Mouse (Mus musculus) left cerebral cortex, postnatal 10 days (tissue): ENCODE measurements around the gene Sema5a. TPM values are rescaled to one million over a fixed set of nuclear protein-coding genes. Genes with fewer than 3 reads are reported as not detected.

Experiments used
- DNase-seq, 2 experiments: peaks; one replicate each; pipeline ENCODE4 v3.0.0; 2021 to 2022; ENCODE audit warnings: low spot score in 2 of 2, mixed read lengths in 1 of 2; ENCODE audit errors: extremely low spot score in 1 of 2
- intact Hi-C: fragments of 180-260 bp; cut with DNase I; formaldehyde crosslinking; loops from one replicate; pipeline ENCODE4 v1.15.1; 2025
- total RNA-seq, 2 experiments: library from RNA; stranded (reverse); gene quantifications; 2 replicates each; pipeline ENCODE4 v1.2.3; 2021

Sema5a gene
- total RNA-seq, 2 experiments from 2014 or later, result 31.1 to 31.4 TPM

GRCm38 (mm10) chr15:32562600-32562999 is 318.0 kb downstream of the Sema5a start:
- intact Hi-C loops, result no loop called here
- no peak for DNase-seq

DNA sequence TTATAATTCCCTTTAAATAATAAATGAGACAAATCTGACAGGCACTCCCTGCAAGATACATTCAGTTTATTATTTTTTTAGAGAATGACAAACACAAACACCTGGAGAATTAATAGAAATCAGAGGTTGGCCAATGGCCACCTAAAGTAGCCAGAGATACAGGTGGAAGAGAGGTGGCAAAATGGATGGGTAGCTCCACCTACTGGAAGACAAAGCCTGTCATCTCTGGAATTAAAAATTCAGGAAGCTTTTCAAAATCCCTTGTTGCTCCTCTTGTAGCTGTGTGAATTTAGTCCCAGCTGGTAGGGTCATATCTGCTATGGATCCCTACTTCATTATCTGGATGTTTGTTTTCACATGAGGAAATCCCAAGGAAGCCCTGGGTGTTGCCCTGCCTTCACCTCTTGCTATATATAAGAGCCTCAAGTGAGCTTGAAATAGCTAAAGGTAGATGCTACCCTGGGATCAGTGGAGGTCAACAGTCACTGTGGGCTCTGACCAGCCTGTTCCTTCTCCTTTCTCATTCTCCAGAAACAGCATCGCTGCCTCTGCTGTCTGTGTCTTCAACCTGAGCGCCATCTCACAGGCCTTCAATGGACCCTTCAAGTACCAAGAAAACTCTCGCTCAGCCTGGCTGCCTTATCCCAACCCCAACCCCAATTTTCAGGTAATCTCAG is 323.7 kb downstream of the Sema5a start:
- intact Hi-C loops, result loop anchor here (5.0 kb wide), 1 partner anchor 321 kb away; no protein-coding TSS in a partner anchor
- DNase-seq, result no peak

DNA sequence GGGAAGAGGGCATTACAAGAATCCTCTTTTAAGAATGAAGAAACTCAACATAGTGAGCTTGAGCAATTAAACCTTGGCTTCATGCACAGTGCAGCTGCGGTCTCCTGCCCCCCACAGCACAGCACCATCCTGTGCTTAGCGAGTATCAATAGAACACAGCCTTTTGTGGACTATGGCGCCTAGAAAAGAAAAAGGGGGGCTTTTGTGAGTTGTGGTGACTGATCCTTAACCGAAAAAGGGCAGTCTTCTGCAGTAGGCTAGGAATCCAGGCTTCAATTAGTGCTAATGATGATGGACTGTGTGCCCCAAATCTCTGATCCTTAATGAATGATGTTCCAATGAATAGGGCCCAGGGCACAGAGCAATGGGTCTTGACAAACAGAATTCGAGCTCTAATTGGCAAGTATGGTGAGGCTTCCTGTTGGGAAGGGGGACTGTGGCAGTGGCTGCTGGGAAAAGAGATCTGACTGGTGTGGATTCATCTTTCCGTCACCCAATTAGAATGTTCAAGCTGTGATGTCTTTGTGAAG is 324.3 kb downstream of the Sema5a start:
- no peak for DNase-seq
- intact Hi-C loops, result loop anchor here (5.0 kb wide), 1 partner anchor 322 kb away; no protein-coding TSS in a partner anchor

DNA sequence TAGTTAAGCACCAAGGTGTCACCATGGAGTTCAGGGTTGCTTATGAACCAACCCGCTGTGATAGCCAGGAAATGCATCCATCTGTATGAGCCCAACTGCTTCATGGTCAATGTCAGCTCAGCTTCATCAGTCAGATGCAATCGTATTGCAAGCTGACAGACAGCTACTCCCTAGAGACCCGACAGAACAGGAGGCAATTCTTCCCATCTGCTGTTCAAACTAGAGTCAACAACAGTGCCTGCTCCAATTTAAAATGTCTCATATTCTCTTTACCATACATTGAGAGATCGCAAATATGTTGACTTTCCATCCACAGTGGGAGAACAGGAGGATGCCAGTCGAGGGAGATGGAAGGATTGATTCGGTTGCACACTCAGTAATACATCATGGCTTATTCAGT is 329.7 kb downstream of the Sema5a start:
- intact Hi-C loops, result no loop called here
- no peak for DNase-seq

GRCm38 (mm10) chr15:32575212-32575611 is 330.6 kb downstream of the Sema5a start:
- intact Hi-C loops, result no loop called here
- no peak for DNase-seq

- DNase-seq, result no peak
- intact Hi-C loops, result no loop called here
Measured at GRCm38 (mm10) chr15:32579351-32579750, 334.7 kb downstream of the Sema5a start.

- intact Hi-C loops, result no loop called here
- DNase-seq, result no peak
Measured at GRCm38 (mm10) chr15:32590641-32591040, 346.0 kb downstream of the Sema5a start.

GRCm38 (mm10) chr15:32593746-32594145 is 349.1 kb downstream of the Sema5a start:
- intact Hi-C loops, result no loop called here
- DNase-seq, result no peak

DNA sequence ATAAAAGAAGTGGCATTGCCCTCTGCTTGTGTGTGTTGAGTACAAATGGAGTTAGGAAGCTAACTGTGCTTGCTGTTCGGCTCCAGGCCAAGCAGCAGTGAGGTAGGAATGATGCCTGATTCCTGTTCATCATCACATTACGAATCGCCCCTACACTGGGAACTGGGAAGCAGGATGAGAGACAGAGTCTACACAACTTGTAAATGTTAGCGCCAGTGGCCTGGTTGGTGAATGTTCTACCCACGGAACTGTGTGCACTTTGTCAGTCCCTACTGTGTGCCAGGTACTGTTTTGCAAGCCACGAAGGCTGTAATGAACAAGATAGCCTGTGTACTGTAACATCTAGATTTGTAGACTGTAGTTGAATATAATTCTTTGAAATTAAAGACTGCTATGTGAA is 352.0 kb downstream of the Sema5a start:
- DNase-seq, result no peak
- intact Hi-C loops, result no loop called here

GRCm38 (mm10) chr15:32597189-32597588 is 352.6 kb downstream of the Sema5a start:
- intact Hi-C loops, result no loop called here

GRCm38 (mm10) chr15:32607236-32607635 is 362.6 kb downstream of the Sema5a start:
- no peak for DNase-seq
- intact Hi-C loops, result no loop called here

More at GRCm38 (mm10) chr15:32597189-32597588, 352.6 kb downstream of the Sema5a start:
- no peak for DNase-seq

DNA sequence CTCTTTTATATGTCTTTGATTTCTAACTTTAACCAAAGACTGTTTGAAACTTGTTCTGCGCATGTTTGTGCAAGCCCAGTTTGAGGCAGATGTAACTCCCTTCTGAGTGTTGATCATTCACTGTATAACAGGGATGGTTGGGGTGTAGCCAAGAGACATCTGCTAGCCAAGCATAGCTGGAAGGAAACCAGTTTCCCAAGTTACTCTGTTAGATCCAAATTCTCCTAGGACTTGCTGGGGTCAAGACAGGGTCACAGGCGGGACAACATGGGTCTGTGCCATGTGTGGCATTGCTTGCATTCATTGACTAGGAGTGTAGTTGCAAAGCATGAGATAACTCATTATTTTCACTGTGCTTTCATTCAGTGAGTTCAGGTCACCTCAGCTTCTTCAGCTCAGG is 366.2 kb downstream of the Sema5a start:
- intact Hi-C loops, result no loop called here
- DNase-seq, result peak; percentile 24 to 37

DNA sequence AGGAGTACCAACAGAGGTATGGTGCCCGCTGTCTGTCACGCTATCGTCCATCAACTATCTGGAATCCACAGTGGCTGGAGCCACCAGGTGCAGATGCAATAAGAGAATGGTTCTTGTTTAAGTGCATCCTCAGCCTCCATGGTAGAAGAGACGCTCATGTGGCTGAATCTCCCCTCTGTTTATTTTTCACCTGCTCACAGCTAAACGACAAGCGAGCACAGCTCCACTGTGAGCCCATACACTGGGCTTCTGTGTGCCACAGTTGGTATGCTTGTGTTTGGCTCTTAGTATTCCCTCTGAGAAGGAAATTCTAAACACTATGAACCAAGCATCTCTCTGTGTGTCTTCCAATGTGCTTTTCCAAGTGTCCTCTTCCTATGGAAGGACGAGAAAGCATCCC is 366.6 kb downstream of the Sema5a start:
- peak in 1 of 2 experiments; percentile 20 for DNase-seq

DNA sequence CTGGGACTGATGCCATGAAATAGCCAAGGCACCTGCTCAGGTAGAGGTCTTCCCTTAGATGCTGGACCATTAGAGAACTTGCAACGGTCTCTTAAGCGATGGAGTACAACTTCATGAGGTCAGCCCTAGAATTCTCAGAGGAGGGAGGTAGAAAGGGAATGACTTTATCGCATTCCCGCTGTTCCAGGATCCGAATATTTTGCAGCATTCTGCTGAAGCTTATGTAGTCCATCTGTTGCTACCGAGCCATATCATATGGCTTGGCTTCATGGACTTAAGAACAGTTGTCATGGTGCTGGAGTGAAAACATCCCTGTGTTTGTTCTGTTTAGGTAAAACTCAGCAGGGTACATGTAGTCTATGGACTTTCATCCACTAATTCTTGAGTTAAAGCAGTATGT is 369.1 kb downstream of the Sema5a start:
- intact Hi-C loops, result no loop called here
- DNase-seq, result no peak

More for the DNA sequence above, 366.6 kb downstream of the Sema5a start:
- intact Hi-C loops, result no loop called here

GRCm38 (mm10) chr15:32615773-32616172 is 371.2 kb downstream of the Sema5a start:
- no peak for DNase-seq
- intact Hi-C loops, result no loop called here

DNA sequence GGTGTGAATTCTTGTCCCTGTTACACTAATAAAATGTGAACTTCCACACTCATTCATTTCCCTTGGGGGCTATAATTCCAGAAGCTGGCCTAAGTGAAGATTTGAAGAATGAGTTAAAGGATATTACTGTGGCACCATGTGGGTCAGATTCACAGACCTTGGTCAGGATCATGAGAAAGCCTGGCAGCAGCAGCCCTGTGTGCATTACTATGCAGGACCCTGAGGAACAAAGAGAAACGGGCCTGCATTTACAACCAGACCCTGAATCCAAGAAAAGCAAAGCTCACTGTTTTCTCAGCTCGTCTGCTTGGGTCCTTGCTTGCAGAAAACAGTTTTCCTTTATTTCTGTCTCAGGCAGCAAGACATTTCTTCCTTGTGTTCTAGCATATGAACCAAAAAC is 374.6 kb downstream of the Sema5a start:
- intact Hi-C loops, result no loop called here
- no peak for DNase-seq

DNA sequence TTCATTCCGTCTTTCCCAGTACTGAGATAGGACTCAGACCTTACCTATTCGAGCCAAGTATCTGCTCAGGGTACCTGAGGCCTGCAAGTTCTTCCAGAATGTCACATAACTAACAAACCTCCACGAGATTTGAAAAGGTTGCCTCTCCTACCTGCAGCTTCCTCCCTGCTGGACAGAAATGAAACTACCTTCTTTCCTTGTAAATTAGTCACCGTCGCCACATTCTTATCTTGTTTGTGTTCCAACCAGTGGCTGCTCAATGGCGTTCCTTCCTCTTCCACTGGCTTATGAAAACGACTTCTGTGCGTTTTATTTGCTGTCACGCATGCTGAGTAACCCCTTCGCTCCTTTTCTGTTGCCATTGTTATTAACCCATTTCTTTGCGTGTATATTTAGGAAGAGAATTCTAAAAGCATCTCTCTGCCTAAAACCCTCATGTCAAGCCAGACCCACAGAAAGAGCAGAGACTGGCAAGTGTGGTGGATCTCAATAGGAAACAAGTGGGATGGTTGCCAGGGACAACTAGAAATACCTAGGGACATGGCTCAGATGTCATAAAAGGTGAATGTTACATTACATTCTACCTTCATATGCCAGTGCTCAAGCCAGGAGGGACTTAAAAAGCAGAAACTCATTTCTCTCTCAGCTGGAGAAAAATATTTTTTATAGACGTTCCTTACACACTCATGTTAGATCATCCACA is 378.6 kb downstream of the Sema5a start:
- DNase-seq, result no peak
- intact Hi-C loops, result no loop called here

- intact Hi-C loops, result no loop called here
- no peak for DNase-seq
Measured at GRCm38 (mm10) chr15:32624106-32624505, 379.5 kb downstream of the Sema5a start.

GRCm38 (mm10) chr15:32626031-32626430 is 381.4 kb downstream of the Sema5a start:
- DNase-seq, result no peak
- intact Hi-C loops, result no loop called here

DNA sequence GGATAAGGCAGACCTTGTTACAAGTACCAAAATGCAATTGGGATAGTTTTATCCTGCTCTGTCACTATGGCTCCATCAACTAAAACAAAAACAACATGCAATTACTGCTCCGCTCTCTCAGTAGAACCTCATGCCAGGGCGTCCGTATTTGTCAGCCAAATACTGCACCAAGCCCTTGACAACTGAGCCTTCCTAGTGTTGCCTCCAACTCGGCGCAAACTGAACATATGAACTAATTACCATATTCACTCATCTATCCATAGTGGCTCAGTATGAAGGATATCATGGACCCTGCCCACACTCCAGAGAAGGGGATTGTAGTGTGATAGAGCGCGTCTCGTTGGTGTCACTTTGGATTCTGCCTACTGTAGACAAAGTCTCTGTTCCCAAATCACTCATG is 389.1 kb downstream of the Sema5a start:
- intact Hi-C loops, result no loop called here
- no peak for DNase-seq
